Mouse (Mus musculus) adipocyte (in vitro differentiated cells): ENCODE results near the gene Ptprk.
A peak's percentile ranks its signal among the peaks of the same experiment; 100 is the strongest.

Source experiments
- DNase-seq: peaks from one replicate; pipeline ENCODE4 v3.0.0-alpha.2; 2016; ENCODE audit warnings: low spot score

Ptprk gene

DNA sequence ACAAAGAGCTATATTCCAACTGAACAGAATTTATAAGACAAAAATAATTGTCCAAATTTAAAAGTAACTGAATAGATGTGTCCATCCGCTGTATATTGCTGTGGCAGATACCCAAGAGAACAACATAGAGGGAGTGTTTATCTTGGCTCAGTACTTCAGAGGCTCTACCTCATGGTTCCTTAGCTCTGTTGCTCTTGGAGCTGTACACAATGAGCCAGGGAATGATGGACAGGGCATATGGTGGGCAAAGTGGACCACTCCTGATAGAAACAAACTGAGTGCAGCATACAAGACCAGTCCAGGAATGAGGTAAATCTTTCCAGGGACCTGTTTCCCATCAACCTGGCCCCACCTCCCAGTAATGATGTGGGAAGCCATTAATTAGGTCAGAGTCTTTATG, 468.1 kb downstream of the Ptprk start:
- DNase-seq, result no peak

- DNase-seq, result no peak
These were observed 475.9 kb downstream of the Ptprk start for GRCm38 (mm10) chr10:28550549-28550948.

GRCm38 (mm10) chr10:28552068-28552467, 477.4 kb downstream of the Ptprk start:
- peak; percentile 9 for DNase-seq

GRCm38 (mm10) chr10:28564110-28564674, 489.6 kb downstream of the Ptprk start:
- no peak for DNase-seq

DNA sequence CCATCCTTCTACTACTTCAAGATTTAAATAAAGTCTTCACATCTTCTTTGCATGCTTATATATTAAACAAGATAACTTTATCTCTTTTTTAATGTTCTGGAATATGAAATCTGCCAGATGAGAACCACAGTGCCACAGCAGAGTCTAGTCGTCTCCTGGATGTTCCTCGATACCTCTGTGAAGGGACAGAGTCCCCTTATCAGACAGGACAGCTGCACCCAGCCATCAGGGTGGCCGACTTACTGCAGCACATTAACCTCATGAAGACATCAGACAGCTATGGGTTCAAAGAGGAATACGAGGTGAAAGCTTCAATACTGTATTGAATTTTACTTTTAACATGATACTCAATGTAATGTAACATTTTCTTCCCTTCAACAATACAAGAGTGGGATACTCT, 491.8 kb downstream of the Ptprk start:
- DNase-seq, result no peak

- DNase-seq, result no peak
These were observed 492.2 kb downstream of the Ptprk start for GRCm38 (mm10) chr10:28566828-28567227.

- DNase-seq, result no peak
These were observed 492.8 kb downstream of the Ptprk start for GRCm38 (mm10) chr10:28567441-28567840.

GRCm38 (mm10) chr10:28568047-28568446, 493.4 kb downstream of the Ptprk start:
- DNase-seq, result no peak

GRCm38 (mm10) chr10:28579596-28579995, 505.0 kb downstream of the Ptprk start:
- no peak for DNase-seq

GRCm38 (mm10) chr10:28586565-28587138, 512.0 kb downstream of the Ptprk start:
- DNase-seq, result no peak

- no peak for DNase-seq
These were observed 513.8 kb downstream of the Ptprk start for GRCm38 (mm10) chr10:28588401-28588800.

DNA sequence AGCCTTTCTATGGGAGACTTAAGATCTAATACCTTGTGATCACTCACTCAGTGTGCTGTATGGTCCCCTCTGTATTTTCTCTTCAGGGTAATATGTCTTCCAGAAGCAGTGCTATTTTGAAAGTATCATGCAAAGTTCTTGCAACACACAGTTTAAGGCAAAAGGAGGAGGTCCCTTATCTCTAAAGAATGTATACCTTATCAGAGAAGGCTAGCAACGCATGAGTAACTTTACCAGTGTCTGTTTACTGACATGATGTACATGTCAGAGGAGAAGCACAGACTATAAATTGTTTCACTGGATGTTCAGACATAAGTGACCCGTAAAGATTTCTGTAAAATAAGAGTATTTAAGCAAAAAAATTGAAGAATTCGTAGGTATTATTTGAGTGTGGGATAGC, 516.2 kb downstream of the Ptprk start:
- DNase-seq, result no peak

- DNase-seq, result no peak
These were observed 519.1 kb downstream of the Ptprk start for GRCm38 (mm10) chr10:28593566-28594292.

GRCm38 (mm10) chr10:28596897-28597296, 522.3 kb downstream of the Ptprk start:
- DNase-seq, result no peak

DNA sequence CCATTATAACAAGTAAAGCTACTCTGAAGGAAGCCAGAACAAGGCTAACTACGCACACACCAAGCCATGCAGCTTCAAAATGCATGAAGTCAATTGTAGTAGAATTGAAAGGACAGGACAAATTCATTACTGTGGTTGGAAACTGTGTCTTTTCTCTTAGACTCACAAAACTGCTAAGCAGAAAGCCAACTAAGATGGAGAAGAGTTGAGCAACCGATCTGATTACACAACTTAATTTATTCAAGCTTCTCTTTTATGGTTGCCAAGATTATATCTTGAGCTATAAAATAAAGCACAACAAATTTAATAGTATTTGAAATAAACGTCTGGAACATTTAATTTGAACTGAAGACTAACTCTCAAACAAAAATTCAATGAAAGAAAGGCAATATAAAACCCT, 534.5 kb downstream of the Ptprk start:
- DNase-seq, result peak; percentile 50

- DNase-seq, result no peak
These were observed 539.8 kb downstream of the Ptprk start for GRCm38 (mm10) chr10:28614396-28614795.

- DNase-seq, result no peak
These were observed 542.6 kb downstream of the Ptprk start for GRCm38 (mm10) chr10:28617203-28617602.

DNA sequence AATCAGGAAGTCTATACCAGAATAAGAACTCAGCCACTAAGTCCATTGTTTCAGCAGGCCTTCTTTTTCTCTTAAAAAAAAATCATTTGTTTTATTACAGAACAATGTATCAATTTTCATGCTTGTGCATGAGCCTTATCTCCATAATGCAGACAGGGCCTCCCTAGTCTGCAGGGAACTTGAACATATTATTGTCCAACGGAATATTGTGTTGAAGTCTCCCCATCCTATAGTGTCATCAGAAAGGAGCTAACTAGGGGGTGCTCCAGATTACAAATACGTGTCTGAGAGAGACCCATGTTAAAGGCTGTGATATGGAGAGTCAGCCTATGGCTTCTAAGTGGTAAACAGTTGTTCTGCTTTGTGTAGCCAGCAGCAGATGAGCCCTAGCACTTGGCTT, 543.4 kb downstream of the Ptprk start:
- no peak for DNase-seq

DNA sequence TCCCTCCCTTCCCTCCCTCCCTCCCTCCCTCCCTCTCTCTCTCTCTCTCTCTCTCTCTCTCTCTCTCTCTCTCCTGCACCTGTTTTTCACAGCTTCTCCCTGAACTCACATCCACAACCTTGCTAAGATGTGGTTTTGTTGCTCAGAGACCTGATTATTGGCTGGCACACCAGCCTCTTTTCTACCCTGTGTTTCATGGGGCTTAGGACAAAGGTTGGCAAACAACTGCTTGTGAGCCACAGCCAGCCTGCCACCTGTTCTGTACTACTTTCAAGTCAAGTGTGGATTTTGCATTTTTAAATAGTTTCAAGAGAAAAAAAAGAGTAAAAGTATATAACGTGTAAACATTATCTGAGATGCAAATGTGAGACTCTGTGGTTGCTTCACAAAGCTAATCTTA, 544.8 kb downstream of the Ptprk start:
- no peak for DNase-seq

DNA sequence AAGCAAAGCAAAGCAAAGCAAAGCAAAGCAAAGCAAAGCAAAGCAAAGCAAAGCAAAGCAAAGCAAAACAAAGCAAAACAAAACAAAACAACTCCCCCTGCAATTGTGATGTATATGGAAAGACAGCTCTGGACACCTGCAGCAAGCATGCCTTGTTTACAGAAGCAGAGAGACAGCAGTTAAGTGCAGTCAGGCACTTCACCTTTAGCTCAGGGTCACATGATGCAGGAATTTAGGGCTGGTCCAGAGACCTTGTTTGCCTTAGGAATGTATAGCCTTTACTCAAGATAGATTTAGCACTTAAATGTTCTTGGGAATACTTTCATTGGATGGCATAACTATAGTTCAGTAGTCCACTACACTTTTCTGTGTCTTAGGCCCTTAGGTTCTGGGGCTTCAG, 561.5 kb downstream of the Ptprk start:
- DNase-seq, result no peak

- DNase-seq, result no peak
These were observed 567.3 kb downstream of the Ptprk start for GRCm38 (mm10) chr10:28641887-28642286.
